Mouse (Mus musculus) kidney, postnatal 4 days (tissue): Measurements from ENCODE around the gene Csnk2a2.
A peak's percentile ranks its signal among the peaks of the same experiment; 100 is the strongest.

ENCODE experiments used
- DNase-seq, 2 experiments: peaks; one replicate each; pipeline ENCODE4 v3.0.0; 2021; ENCODE audit warnings: mixed read lengths in 2 of 2

The Csnk2a2 gene

GRCm38 (mm10) chr8:95470008-95470407 is 19.8 kb downstream of the Csnk2a2 start:
- no peak for DNase-seq

- no peak for DNase-seq
These were observed 20.8 kb downstream of the Csnk2a2 start for GRCm38 (mm10) chr8:95468995-95469394.

- no peak for DNase-seq
These were observed 23.3 kb downstream of the Csnk2a2 start for GRCm38 (mm10) chr8:95466543-95466942.

GRCm38 (mm10) chr8:95452518-95452917 is 37.3 kb downstream of the Csnk2a2 start:
- DNase-seq, result no peak

GRCm38 (mm10) chr8:95450271-95450670 is 39.6 kb downstream of the Csnk2a2 start:
- peak in 1 of 2 experiments; percentile 41 for DNase-seq

- no peak for DNase-seq
These were observed 42.2 kb downstream of the Csnk2a2 start for GRCm38 (mm10) chr8:95447661-95448060.

GRCm38 (mm10) chr8:95445042-95445441 is 44.8 kb downstream of the Csnk2a2 start:
- DNase-seq, result no peak

GRCm38 (mm10) chr8:95441491-95442039 is 48.3 kb downstream of the Csnk2a2 start:
- no peak for DNase-seq

- no peak for DNase-seq
These were observed 49.6 kb downstream of the Csnk2a2 start for GRCm38 (mm10) chr8:95440168-95440709.

- no peak for DNase-seq
These were observed 50.4 kb downstream of the Csnk2a2 start for GRCm38 (mm10) chr8:95439421-95439820.

GRCm38 (mm10) chr8:95437341-95437992 is 52.4 kb downstream of the Csnk2a2 start:
- DNase-seq, result no peak

GRCm38 (mm10) chr8:95435930-95436329 is 53.9 kb downstream of the Csnk2a2 start:
- DNase-seq, result no peak

- DNase-seq, result no peak
These were observed 54.4 kb downstream of the Csnk2a2 start for GRCm38 (mm10) chr8:95435471-95435870.

- peak; percentile 99 to 100 for DNase-seq
These were observed 55.0 kb downstream of the Csnk2a2 start, which contains the start of gene Cfap20 for GRCm38 (mm10) chr8:95434686-95435439. Gene Cfap20, minus strand, starts transcription at chr8:95434869.

- no peak for DNase-seq
These were observed 55.6 kb downstream of the Csnk2a2 start for GRCm38 (mm10) chr8:95434233-95434632.

- peak in 1 of 2 experiments; percentile 15 for DNase-seq
These were observed 56.7 kb downstream of the Csnk2a2 start for GRCm38 (mm10) chr8:95433124-95433523.

- no peak for DNase-seq
These were observed 57.4 kb downstream of the Csnk2a2 start for GRCm38 (mm10) chr8:95432471-95432870.

GRCm38 (mm10) chr8:95429945-95430344 is 59.9 kb downstream of the Csnk2a2 start:
- peak; percentile 63 to 80 for DNase-seq

GRCm38 (mm10) chr8:95427594-95428535 is 62.0 kb downstream of the Csnk2a2 start:
- DNase-seq, result peak; percentile 85 to 90

- DNase-seq, result no peak
These were observed 63.0 kb downstream of the Csnk2a2 start for GRCm38 (mm10) chr8:95426781-95427281.

GRCm38 (mm10) chr8:95424682-95425081 is 65.2 kb downstream of the Csnk2a2 start:
- DNase-seq, result no peak

- no peak for DNase-seq
These were observed 67.5 kb downstream of the Csnk2a2 start for GRCm38 (mm10) chr8:95422193-95422810.
